ENCODE assay signal across 19 mouse cellular contexts in the genomic region with DNA sequence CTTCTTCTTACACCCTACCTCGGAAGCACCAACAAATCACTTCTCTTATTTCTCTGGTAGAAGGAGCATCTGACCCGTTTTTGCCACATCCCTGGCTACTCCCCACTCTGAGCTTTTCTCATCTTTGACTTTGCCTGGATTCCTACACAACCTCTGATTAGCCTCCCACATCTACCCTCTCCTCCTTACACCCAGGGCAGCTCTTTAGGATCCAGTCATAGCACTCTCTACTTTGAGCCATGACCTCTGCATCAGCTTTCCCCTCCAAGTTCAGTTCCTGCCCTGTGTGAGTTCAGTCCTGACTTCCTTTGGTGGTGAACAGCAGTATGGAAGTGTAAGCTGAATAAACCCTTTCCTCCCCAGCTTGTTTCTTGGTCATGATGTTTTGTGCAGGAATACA.
"Had no signal": no experiment of that assay in that cellular context is flagged by ENCODE, and none has a peak within 500 bp of the region (broad histone marks: within the 10 kb centered on the region; RNA-seq: fewer than 3 reads in every experiment).

No protein-coding gene starts in this region.

- H3K4me3 ChIP-seq: limb, embryonic 12.5 days; limb, embryonic 15.5 days; megakaryocyte, embryonic 14.5 days; midbrain, embryonic 10.5 days; neural tube, embryonic 13.5 days had no signal

- DNase-seq: kidney, postnatal 25 days; left cerebral cortex, postnatal 4 days; liver, postnatal 0 days; lung, embryonic 14.5 days; midbrain, embryonic 14.5 days; retina, postnatal 1 day; right cerebral cortex, postnatal 25 days; spleen, adult 18-20 months; thymus, adult 18-20 months; thymus, postnatal 36 days had no signal

- H3K27me3 ChIP-seq: limb, embryonic 12.5 days; limb, embryonic 15.5 days; neural tube, embryonic 13.5 days had no signal

- H3K9me3 ChIP-seq: limb, embryonic 12.5 days; limb, embryonic 15.5 days; megakaryocyte, embryonic 14.5 days; midbrain, embryonic 10.5 days; neural tube, embryonic 13.5 days had no signal

- H3K9ac ChIP-seq: limb, embryonic 12.5 days; limb, embryonic 15.5 days; liver, embryonic 14.5 days; liver, postnatal 0 days; lung, embryonic 14.5 days; neural tube, embryonic 13.5 days had no signal

- H3K4me1 ChIP-seq: megakaryocyte, embryonic 14.5 days had no signal

- H3K4me2 ChIP-seq: limb, embryonic 12.5 days; limb, embryonic 15.5 days; liver, embryonic 11.5 days; lung, embryonic 14.5 days; neural tube, embryonic 13.5 days had no signal

- H3K36me3 ChIP-seq: limb, embryonic 12.5 days; limb, embryonic 15.5 days; midbrain, embryonic 10.5 days; neural tube, embryonic 13.5 days had no signal

- H3K27ac ChIP-seq: kidney, postnatal 0 days; limb, embryonic 12.5 days; limb, embryonic 15.5 days; liver, embryonic 14.5 days; midbrain, embryonic 10.5 days; neural tube, embryonic 13.5 days had no signal

- ATAC-seq: liver, postnatal 0 days; lung, postnatal 0 days had no signal
